Comparison of ENCODE assay signal across 9 mouse cellular contexts in genomic region chr7:27596586-27597503, GRCm38 (mm10). TPM values are rescaled to one million over a fixed set of nuclear protein-coding genes. Genes with fewer than 3 reads are reported as not detected.
DNase-seq lines count a peak whose midpoint lies in the region; ATAC-seq lines count a peak whose summit lies in the region.
"Had no signal": no experiment of that assay in that cellular context is flagged by ENCODE, and none has a peak within 500 bp of the region (broad histone marks: within the 10 kb centered on the region; RNA-seq: fewer than 3 reads in every experiment).

No protein-coding gene starts in this region.

- peak overlapping the region; percentile 50; the same call in 1 of the 2 replicates for H3K27ac ChIP-seq in forebrain, embryonic 12.5 days
- no peak overlapping the region for H3K27ac ChIP-seq in forebrain, embryonic 11.5 days (ENCODE audit: low read depth, low read length)
- peak overlapping the region; percentile 88 for H3K27ac ChIP-seq in embryonic facial prominence, embryonic 15.5 days (replicated peaks)
- H3K27ac ChIP-seq in liver, embryonic 12.5 days = peak overlapping the region; percentile 99

- peaks cover 49% of the 10 kb centered on the region for H3K4me1 ChIP-seq in forebrain, embryonic 12.5 days
- H3K4me1 ChIP-seq in forebrain, embryonic 11.5 days (replicated peaks; ENCODE audit: control insufficient read depth, insufficient read depth, low read length) = peaks cover 8% of the 10 kb centered on the region; the same call in 1 of the 2 replicates
- peaks cover 63% of the 10 kb centered on the region for H3K4me1 ChIP-seq in embryonic facial prominence, embryonic 15.5 days
- peaks cover 93% of the 10 kb centered on the region for H3K4me1 ChIP-seq in liver, embryonic 12.5 days

- ATAC-seq in forebrain, embryonic 12.5 days (ENCODE audit: low FRiP score) = no peak
- ATAC-seq in forebrain, embryonic 11.5 days (replicated peaks; ENCODE audit: low FRiP score) = no peak
- peak; percentile 31; the same call in 1 of the 2 replicates for ATAC-seq in embryonic facial prominence, embryonic 15.5 days (ENCODE audit: insufficient number of reproducible peaks, low FRiP score, low TSS enrichment, low read depth)
- no peak for ATAC-seq in liver, embryonic 12.5 days

- H3K4me2 ChIP-seq in forebrain, embryonic 12.5 days = no peak overlapping the region
- H3K4me2 ChIP-seq in forebrain, embryonic 11.5 days (ENCODE audit: low read depth, low read length, severe bottlenecking) = no peak overlapping the region
- H3K4me2 ChIP-seq in embryonic facial prominence, embryonic 15.5 days (replicated peaks) = peak overlapping the region; percentile 27
- peak overlapping the region; percentile 47 for H3K4me2 ChIP-seq in liver, embryonic 12.5 days

- 63% methylated on average over 10 of the region's 10 CpGs for WGBS in forebrain, embryonic 12.5 days
- 63% methylated on average over 10 of the region's 10 CpGs for WGBS in forebrain, embryonic 11.5 days
- 44% methylated on average over 10 of the region's 10 CpGs for WGBS in embryonic facial prominence, embryonic 15.5 days
- WGBS in liver, embryonic 12.5 days (ENCODE audit: insufficient replicate concordance) = 70% methylated on average over 10 of the region's 10 CpGs

- no peak for DNase-seq in forebrain, embryonic 11.5 days (ENCODE audit: low spot score)
- DNase-seq in heart, postnatal 25 days (ENCODE audit: low spot score) = peak; percentile 56
- DNase-seq in retina, postnatal 1 day = peak; percentile 19
- DNase-seq in layer of hippocampus, postnatal 14 days (ENCODE audit: low spot score in 2 of 2) = no peak
- DNase-seq in adrenal gland, postnatal 4 days (ENCODE audit: low spot score in 2 of 2) = no peak

- H3K27me3 ChIP-seq in forebrain, embryonic 12.5 days = no peaks in the 10 kb centered on the region
- H3K27me3 ChIP-seq in forebrain, embryonic 11.5 days (ENCODE audit: control insufficient read depth, insufficient read depth, low read length) = no peaks in the 10 kb centered on the region
- H3K27me3 ChIP-seq in embryonic facial prominence, embryonic 15.5 days = no peaks in the 10 kb centered on the region
- no peaks in the 10 kb centered on the region for H3K27me3 ChIP-seq in liver, embryonic 12.5 days (replicated peaks)

- intact Hi-C loops in heart, postnatal 25 days (cut with DNase I) = no loop called here

- H3K36me3 ChIP-seq in forebrain, embryonic 12.5 days (replicated peaks) = 0 out of 2 replicates have a peak, but pooled peaks cover 5% of the 10 kb centered on the region
- H3K36me3 ChIP-seq in forebrain, embryonic 11.5 days (ENCODE audit: control insufficient read depth, insufficient read depth, low read length) = no peaks in the 10 kb centered on the region; the same call in 1 of the 2 replicates
- peaks cover 9% of the 10 kb centered on the region; the same call in 1 of the 2 replicates for H3K36me3 ChIP-seq in embryonic facial prominence, embryonic 15.5 days
- peaks cover 26% of the 10 kb centered on the region for H3K36me3 ChIP-seq in liver, embryonic 12.5 days

- H3K4me3 ChIP-seq in forebrain, embryonic 12.5 days (replicated peaks) = no peak overlapping the region
- H3K4me3 ChIP-seq in forebrain, embryonic 11.5 days (ENCODE audit: low read depth, low read length) = no peak overlapping the region
- H3K4me3 ChIP-seq in embryonic facial prominence, embryonic 15.5 days (replicated peaks) = no peak overlapping the region; the same call in 1 of the 2 replicates
- H3K4me3 ChIP-seq in liver, embryonic 12.5 days = no peak overlapping the region

- no peaks in the 10 kb centered on the region for H3K9me3 ChIP-seq in forebrain, embryonic 12.5 days
- no peaks in the 10 kb centered on the region for H3K9me3 ChIP-seq in forebrain, embryonic 11.5 days (ENCODE audit: control insufficient read depth, low read length)
- H3K9me3 ChIP-seq in embryonic facial prominence, embryonic 15.5 days (replicated peaks) = no peaks in the 10 kb centered on the region
- H3K9me3 ChIP-seq in liver, embryonic 12.5 days (replicated peaks) = no peaks in the 10 kb centered on the region

- H3K9ac ChIP-seq in forebrain, embryonic 12.5 days = no peak overlapping the region
- no peak overlapping the region for H3K9ac ChIP-seq in forebrain, embryonic 11.5 days (ENCODE audit: low read length)
- H3K9ac ChIP-seq in embryonic facial prominence, embryonic 15.5 days = no peak overlapping the region
- H3K9ac ChIP-seq in liver, embryonic 12.5 days = peak overlapping the region; percentile 43

RNA-seq across cellular contexts. Expression of gene Akt2, which starts 5.5 kb away (rescaled TPM):
- polyA plus RNA-seq in forebrain, embryonic 12.5 days (2016; fragmentation: Nextera tagmentation; extraction: Ambion mirVana) = 81.2 and 84.6 TPM in 2 replicates
- polyA plus RNA-seq in forebrain, embryonic 11.5 days (2014; fragmentation: Nextera tagmentation; extraction: Ambion mirVana) = 72.3 and 75.2 TPM in 2 replicates
- polyA plus RNA-seq in embryonic facial prominence, embryonic 15.5 days (2015; fragmentation: Nextera tagmentation; extraction: Ambion mirVana) = 114 and 117 TPM in 2 replicates
- total RNA-seq in heart, postnatal 25 days (2021) = 100 to 1,000 TPM; 166 to 177 TPM
- 45.0 and 45.2 TPM in 2 replicates for polyA plus RNA-seq in liver, embryonic 12.5 days (2016; fragmentation: Nextera tagmentation; extraction: Ambion mirVana)
- 100 to 1,000 TPM in 1 of 2 experiments, 10 to 100 TPM in 1; 93.7 to 103 TPM for total RNA-seq in layer of hippocampus, postnatal 14 days (2021)
- 100 to 1,000 TPM; 195 to 220 TPM for total RNA-seq in adrenal gland, postnatal 4 days (2021)

RNA-seq across cellular contexts. Expression of gene 2310022A10Rik, which starts 43.8 kb away (rescaled TPM):
- 38.7 and 39.6 TPM in 2 replicates for polyA plus RNA-seq in forebrain, embryonic 12.5 days (2016; fragmentation: Nextera tagmentation; extraction: Ambion mirVana)
- 34.0 and 34.1 TPM in 2 replicates for polyA plus RNA-seq in forebrain, embryonic 11.5 days (2014; fragmentation: Nextera tagmentation; extraction: Ambion mirVana)
- 36.4 and 38.0 TPM in 2 replicates for polyA plus RNA-seq in embryonic facial prominence, embryonic 15.5 days (2015; fragmentation: Nextera tagmentation; extraction: Ambion mirVana)
- total RNA-seq in heart, postnatal 25 days (2021) = 10 to 100 TPM; 64.6 to 71.9 TPM
- polyA plus RNA-seq in liver, embryonic 12.5 days (2016; fragmentation: Nextera tagmentation; extraction: Ambion mirVana) = 26.3 and 27.5 TPM in 2 replicates
- total RNA-seq in layer of hippocampus, postnatal 14 days (2021) = 10 to 100 TPM; 20.8 to 21.4 TPM
- total RNA-seq in adrenal gland, postnatal 4 days (2021) = 10 to 100 TPM; 21.6 to 28.0 TPM

RNA-seq across cellular contexts. Expression of gene Pld3, which starts 43.8 kb away (rescaled TPM):
- polyA plus RNA-seq in forebrain, embryonic 12.5 days (2016; fragmentation: Nextera tagmentation; extraction: Ambion mirVana) = 58.1 and 58.2 TPM in 2 replicates
- polyA plus RNA-seq in forebrain, embryonic 11.5 days (2014; fragmentation: Nextera tagmentation; extraction: Ambion mirVana) = 52.1 and 56.4 TPM in 2 replicates
- 121 and 122 TPM in 2 replicates for polyA plus RNA-seq in embryonic facial prominence, embryonic 15.5 days (2015; fragmentation: Nextera tagmentation; extraction: Ambion mirVana)
- 10 to 100 TPM; 23.3 to 27.1 TPM for total RNA-seq in heart, postnatal 25 days (2021)
- polyA plus RNA-seq in liver, embryonic 12.5 days (2016; fragmentation: Nextera tagmentation; extraction: Ambion mirVana) = 46.6 and 49.1 TPM in 2 replicates
- total RNA-seq in layer of hippocampus, postnatal 14 days (2021) = 100 to 1,000 TPM; 585 to 592 TPM
- total RNA-seq in adrenal gland, postnatal 4 days (2021) = 100 to 1,000 TPM; 132 to 133 TPM

RNA-seq across cellular contexts. Expression of gene Ttc9b, which starts 56.9 kb away (rescaled TPM):
- 21.4 and 24.8 TPM in 2 replicates for polyA plus RNA-seq in forebrain, embryonic 12.5 days (2016; fragmentation: Nextera tagmentation; extraction: Ambion mirVana)
- polyA plus RNA-seq in forebrain, embryonic 11.5 days (2014; fragmentation: Nextera tagmentation; extraction: Ambion mirVana) = 12.6 and 13.9 TPM in 2 replicates
- polyA plus RNA-seq in embryonic facial prominence, embryonic 15.5 days (2015; fragmentation: Nextera tagmentation; extraction: Ambion mirVana) = 0.60 and 1.3 TPM in 2 replicates
- total RNA-seq in heart, postnatal 25 days (2021) = not detected
- polyA plus RNA-seq in liver, embryonic 12.5 days (2016; fragmentation: Nextera tagmentation; extraction: Ambion mirVana) = not detected in 2 replicates
- total RNA-seq in layer of hippocampus, postnatal 14 days (2021) = 10 to 100 TPM; 81.8 to 84.7 TPM
- 1 to 10 TPM; 1.1 to 1.6 TPM for total RNA-seq in adrenal gland, postnatal 4 days (2021)
- total RNA-seq: neutrophil, adult 5-6 weeks had no signal

Comparison
In these comparisons a context has a peak if more than half of its experiments do, and no peak if none do; other contexts are left out.
1. H3K4me2 ChIP-seq: peak in embryonic facial prominence, embryonic 15.5 days (single experiment) and liver, embryonic 12.5 days (single experiment); none in forebrain, embryonic 12.5 days (single experiment) and forebrain, embryonic 11.5 days (single experiment).
2. DNase-seq: peak in heart, postnatal 25 days (single experiment) and retina, postnatal 1 day (single experiment); none in forebrain, embryonic 11.5 days (single experiment), layer of hippocampus, postnatal 14 days (0 of 2) and adrenal gland, postnatal 4 days (0 of 2).